Mouse (Mus musculus): Measurements from ENCODE around the gene Enpep.

GRCm38 (mm10) chr3:129365919-129366318, 33.4 kb upstream of the Enpep start:
- TF ChIP-seq CTCF (IDR thresholded peaks at IDR 0.05; ENCODE audit: control insufficient read depth, insufficient read depth, insufficient read length) (no peak), FOSL1 (IDR thresholded peaks at IDR 0.05; ENCODE audit: insufficient read depth, low read length, poor library complexity, severe bottlenecking) (no peak), MAX (IDR thresholded peaks at IDR 0.05) (no peak), USF1 (IDR thresholded peaks at IDR 0.05; ENCODE audit: low read depth) (no peak), MYOD1 (IDR thresholded peaks at IDR 0.05; ENCODE audit: control insufficient read depth, insufficient read length, low read depth) (no peak)
